Mouse (Mus musculus): ENCODE data around the gene S100a3. TPM values are rescaled to one million over a fixed set of nuclear protein-coding genes. Genes with fewer than 3 reads are reported as not detected.

The S100a3 gene
- total and polyA plus RNA-seq, 3 experiments = 0.03 to 0.04 TPM; not detected in 1

GRCm38 (mm10) chr3:90644220-90644619, 83.8 kb downstream of the S100a3 start:
- peak; percentile 14 for TF ChIP-seq RAD21 (IDR thresholded peaks at IDR 0.05; ENCODE audit: low read depth, low read length)
- no peak for TF ChIP-seq JUND (IDR thresholded peaks at IDR 0.05; ENCODE audit: low read depth, low read length)
- TF ChIP-seq KAT2A (conservative IDR thresholded peaks at IDR 0.05; ENCODE audit: low read depth, low read length) = no peak
- no peak for TF ChIP-seq USF1 (IDR thresholded peaks at IDR 0.05; ENCODE audit: low read depth, low read length)
- no peak for TF ChIP-seq TBP (IDR thresholded peaks at IDR 0.05; ENCODE audit: low read depth, low read length)
- peak; percentile 51 to 64 (median 61) for TF ChIP-seq CTCF (IDR thresholded peaks at IDR 0.05 in 2 of 3, conservative IDR thresholded peaks at IDR 0.05 in 1 of 3; ENCODE audit: control insufficient read depth in 1 of 3, insufficient read depth in 1 of 3, low read depth in 2 of 3, low read length in 3 of 3, poor library complexity in 1 of 3, severe bottlenecking in 1 of 3)
- TF ChIP-seq HCFC1 (IDR thresholded peaks at IDR 0.05; ENCODE audit: low read depth, low read length) = no peak
- TF ChIP-seq SMC3 (IDR thresholded peaks at IDR 0.05; ENCODE audit: low read depth, low read length) = peak; percentile 51
- TF ChIP-seq ZC3H11A (IDR thresholded peaks at IDR 0.05; ENCODE audit: low read depth, low read length) = no peak
- no peak for TF ChIP-seq TCF12 (IDR thresholded peaks at IDR 0.05; ENCODE audit: low read depth, low read length)
- no peak for TF ChIP-seq UBTF (IDR thresholded peaks at IDR 0.05; ENCODE audit: borderline replicate concordance, insufficient read depth, low read depth, low read length)
- Histone ChIP-seq H3K9ac (ENCODE audit: control insufficient read depth, low read depth, low read length, poor library complexity, severe bottlenecking) (no peak overlapping the region), H3K9me3 (replicated peaks; ENCODE audit: insufficient read depth, low read length) (no peaks in the 10 kb centered on the region), H3K27me3 (ENCODE audit: control insufficient read depth in 1 of 2, insufficient read depth in 2 of 2, low read length in 2 of 2) (no peaks in the 10 kb centered on the region; a peak in 2 of 4 replicates), H3K4me1 (ENCODE audit: control insufficient read depth in 1 of 2, insufficient read depth in 2 of 2, low read length in 2 of 2) (no peaks in the 10 kb centered on the region), H3K79me2 (ENCODE audit: control insufficient read depth, insufficient read depth, low read length, poor library complexity) (no peaks in the 10 kb centered on the region), H3K36me3 (ENCODE audit: control insufficient read depth in 1 of 2, insufficient read depth in 2 of 2, low read length in 2 of 2) (no peaks in the 10 kb centered on the region), H3K4me3 (ENCODE audit: control insufficient read depth in 1 of 2, insufficient read depth in 1 of 2, low read depth in 2 of 2, low read length in 2 of 2) (no peak overlapping the region), H3K27ac (ENCODE audit: control insufficient read depth, low read depth, low read length) (no peak overlapping the region)
- DNase-seq (ENCODE audit: low read depth, low spot score) = peak; percentile 77

- Histone ChIP-seq H3K4me1 (ENCODE audit: control insufficient read depth in 1 of 2, insufficient read depth in 2 of 2, low read length in 2 of 2) (no peaks in the 10 kb centered on the region), H3K4me3 (ENCODE audit: control insufficient read depth in 1 of 2, insufficient read depth in 1 of 2, low read depth in 2 of 2, low read length in 2 of 2) (no peak overlapping the region), H3K9me3 (replicated peaks; ENCODE audit: insufficient read depth, low read length) (no peaks in the 10 kb centered on the region), H3K27ac (ENCODE audit: control insufficient read depth, low read depth, low read length) (no peak overlapping the region), H3K27me3 (ENCODE audit: control insufficient read depth in 1 of 2, insufficient read depth in 2 of 2, low read length in 2 of 2) (peaks cover 0 to 3% of the 10 kb centered on the region in 2 experiments; a peak in 2 of 4 replicates), H3K79me2 (ENCODE audit: control insufficient read depth, insufficient read depth, low read length, poor library complexity) (no peaks in the 10 kb centered on the region), H3K36me3 (ENCODE audit: control insufficient read depth in 1 of 2, insufficient read depth in 2 of 2, low read length in 2 of 2) (no peaks in the 10 kb centered on the region), H3K9ac (ENCODE audit: control insufficient read depth, low read depth, low read length, poor library complexity, severe bottlenecking) (no peak overlapping the region)
- TF ChIP-seq NELFE (IDR thresholded peaks at IDR 0.05; ENCODE audit: low read depth, low read length) (no peak), CTCF (IDR thresholded peaks at IDR 0.05 in 2 of 3, conservative IDR thresholded peaks at IDR 0.05 in 1 of 3; ENCODE audit: control insufficient read depth in 1 of 3, insufficient read depth in 1 of 3, low read depth in 2 of 3, low read length in 3 of 3, poor library complexity in 1 of 3, severe bottlenecking in 1 of 3) (no peak), MYC (IDR thresholded peaks at IDR 0.05; ENCODE audit: low read depth, low read length) (no peak), HCFC1 (IDR thresholded peaks at IDR 0.05; ENCODE audit: low read depth, low read length) (no peak), RAD21 (IDR thresholded peaks at IDR 0.05; ENCODE audit: low read depth, low read length) (no peak), MEF2A (IDR thresholded peaks at IDR 0.05; ENCODE audit: extremely low read depth, insufficient replicate concordance, low read depth, low read length, poor library complexity, severe bottlenecking) (no peak)
- DNase-seq (ENCODE audit: low read depth, low spot score) = no peak
These were observed 86.9 kb downstream of the S100a3 start for GRCm38 (mm10) chr3:90647291-90647690.
